Mouse (Mus musculus) CH12.LX (cell line): ENCODE data around the gene Ldlrad2. TPM values are rescaled to one million over a fixed set of nuclear protein-coding genes. Genes with fewer than 3 reads are reported as not detected.

Source experiments
- DNase-seq: peaks from one replicate; pipeline ENCODE4 v3.0.0-alpha.2; 2013; ENCODE audit errors: extremely low read depth
- H3K27ac ChIP-seq: 2 replicates; pipeline ENCODE4 v1.5.1; 2012; ENCODE audit warnings: low read depth, mild to moderate bottlenecking, control low read depth, moderate library complexity; ENCODE audit not compliant: insufficient read depth
- H3K27me3 ChIP-seq: replicated peaks from 2 replicates; pipeline ENCODE3; 2012; ENCODE audit warnings: inconsistent platforms
- H3K36me3 ChIP-seq, 2 experiments: replicated peaks in 1 of 2; 2 replicates each; pipeline versions ENCODE3 to v1.6.1; 2012; ENCODE audit warnings: inconsistent platforms in 1 of 2, low read length in 1 of 2, mild to moderate bottlenecking in 1 of 2, mixed read lengths in 1 of 2, moderate library complexity in 1 of 2; ENCODE audit not compliant: control insufficient read depth in 1 of 2, insufficient read depth in 1 of 2
- H3K4me1 ChIP-seq, 2 experiments: 2 replicates each; pipeline ENCODE4 v1.6.1; 2012; ENCODE audit warnings: inconsistent platforms in 1 of 2, moderate library complexity in 1 of 2; ENCODE audit not compliant: insufficient read depth in 2 of 2, control insufficient read depth in 1 of 2
- H3K4me2 ChIP-seq: 2 replicates; pipeline ENCODE4 v1.6.1; 2012; ENCODE audit warnings: low read depth, mild to moderate bottlenecking, control low read depth; ENCODE audit not compliant: poor library complexity, insufficient read depth, severe bottlenecking
- H3K4me3 ChIP-seq, 3 experiments: fragments of 150-350 bp in 1 of 3; sonication (generic) in 1 of 3; replicated peaks in 1 of 3; 2 replicates each; pipeline versions ENCODE3 to v1.5.1; 2011 to 2012; ENCODE audit warnings: low read depth in 2 of 3, low read length in 2 of 3, mild to moderate bottlenecking in 2 of 3, moderate library complexity in 2 of 3, control low read depth in 1 of 3, improper control_type of control experiment in 1 of 3, inconsistent platforms in 1 of 3, mixed read lengths in 1 of 3; ENCODE audit not compliant: poor library complexity in 1 of 3
- H3K79me2 ChIP-seq: replicated peaks from 2 replicates; pipeline ENCODE4 v1.6.1; 2012; ENCODE audit warnings: mild to moderate bottlenecking, moderate library complexity; ENCODE audit not compliant: control insufficient read depth, poor library complexity, insufficient read depth, severe bottlenecking; ENCODE audit errors: extremely low read depth
- H3K9ac ChIP-seq: 2 replicates; pipeline ENCODE4 v1.6.1; 2012; ENCODE audit warnings: low read depth, mild to moderate bottlenecking, control low read depth, moderate library complexity; ENCODE audit not compliant: insufficient read depth
- H3K9me3 ChIP-seq: replicated peaks from 2 replicates; pipeline ENCODE3; 2012; ENCODE audit warnings: low read length, inconsistent platforms, mixed read lengths
- BHLHE40 ChIP-seq: IDR thresholded peaks from 2 replicates; pipeline ENCODE4 v1.6.1; 2011; ENCODE audit warnings: mild to moderate bottlenecking, low read depth, low read length, improper control_type of control experiment
- E2F4 ChIP-seq: IDR thresholded peaks from 2 replicates; pipeline ENCODE4 v1.6.1; 2011; ENCODE audit warnings: low read depth, low read length, improper control_type of control experiment; ENCODE audit not compliant: insufficient replicate concordance
- EP300 ChIP-seq: IDR thresholded peaks from 2 replicates; pipeline ENCODE4 v1.6.1; 2011; ENCODE audit warnings: low read length, improper control_type of control experiment
- KAT2A ChIP-seq: IDR thresholded peaks from 2 replicates; pipeline ENCODE4 v1.6.1; 2012; ENCODE audit warnings: low read length, improper control_type of control experiment, inconsistent platforms; ENCODE audit not compliant: insufficient replicate concordance
- MAZ ChIP-seq: IDR thresholded peaks from 2 replicates; pipeline ENCODE4 v1.6.1; 2012; ENCODE audit warnings: low read depth, mild to moderate bottlenecking, inconsistent platforms, low read length, improper control_type of control experiment, moderate library complexity
- MEF2A ChIP-seq: IDR thresholded peaks from 2 replicates; pipeline ENCODE4 v1.6.1; 2014; ENCODE audit warnings: low read depth, mild to moderate bottlenecking, inconsistent platforms, low read length, improper control_type of control experiment, borderline replicate concordance
- MYC ChIP-seq: IDR thresholded peaks from 2 replicates; pipeline ENCODE4 v1.6.1; 2011; ENCODE audit warnings: low read depth, mild to moderate bottlenecking, improper control_type of control experiment, low read length
- POLR2A ChIP-seq: IDR thresholded peaks from 2 replicates; pipeline ENCODE4 v1.6.1; 2011; ENCODE audit warnings: low read depth, mild to moderate bottlenecking, improper control_type of control experiment, low read length
- POLR2AphosphoS2 ChIP-seq: IDR thresholded peaks from 2 replicates; pipeline ENCODE4 v1.6.1; 2011; ENCODE audit warnings: low read depth, low read length, improper control_type of control experiment
- RCOR1 ChIP-seq: conservative IDR thresholded peaks from 2 replicates; pipeline ENCODE4 v1.6.1; 2012; ENCODE audit warnings: low read depth, mild to moderate bottlenecking, inconsistent platforms, low read length, improper control_type of control experiment
- SIN3A ChIP-seq: IDR thresholded peaks from 2 replicates; pipeline ENCODE4 v1.6.1; 2012; ENCODE audit warnings: low read length, improper control_type of control experiment, inconsistent platforms
- SMC3 ChIP-seq: IDR thresholded peaks from 2 replicates; pipeline ENCODE4 v1.6.1; 2011; ENCODE audit warnings: low read depth, low read length, improper control_type of control experiment
- TBP ChIP-seq: conservative IDR thresholded peaks from 2 replicates; pipeline ENCODE4 v1.6.1; 2011; ENCODE audit warnings: low read depth, low read length, improper control_type of control experiment
- TCF12 ChIP-seq: IDR thresholded peaks from 2 replicates; pipeline ENCODE4 v1.6.1; 2014; ENCODE audit warnings: low read depth, mild to moderate bottlenecking, inconsistent platforms, low read length, improper control_type of control experiment
- UBTF ChIP-seq: IDR thresholded peaks from 2 replicates; pipeline ENCODE4 v1.6.1; 2012; ENCODE audit warnings: low read depth, mild to moderate bottlenecking, inconsistent platforms, low read length, improper control_type of control experiment, moderate library complexity
- USF1 ChIP-seq: IDR thresholded peaks from 2 replicates; pipeline ENCODE4 v1.6.1; 2014; ENCODE audit warnings: low read depth, mild to moderate bottlenecking, inconsistent platforms, low read length, improper control_type of control experiment
- ZC3H11A ChIP-seq: IDR thresholded peaks from 2 replicates; pipeline ENCODE4 v1.6.1; 2012; ENCODE audit warnings: low read depth, mild to moderate bottlenecking, inconsistent platforms, low read length, improper control_type of control experiment
- ZKSCAN1 ChIP-seq: IDR thresholded peaks from 2 replicates; pipeline ENCODE4 v1.6.1; 2012; ENCODE audit warnings: low read depth, inconsistent platforms, low read length, improper control_type of control experiment, borderline replicate concordance
- ZMIZ1 ChIP-seq: IDR thresholded peaks from 2 replicates; pipeline ENCODE4 v1.6.1; 2012; ENCODE audit warnings: low read depth, mild to moderate bottlenecking, inconsistent platforms, low read length, improper control_type of control experiment
- ZNF384 ChIP-seq: IDR thresholded peaks from 2 replicates; pipeline ENCODE4 v1.6.1; 2012; ENCODE audit warnings: low read depth, low read length, improper control_type of control experiment, inconsistent platforms
- dilution Hi-C: fragments of 300-500 bp; cut with MboI; formaldehyde crosslinking; loops from 2 replicates; pipeline ENCODE4 v1.14.3; 2020; ENCODE audit warnings: low sequenced_read_pairs; ENCODE audit not compliant: extremely low pct_unique_long_range_greater_than_20kb, extremely low pct_ligation_motif_present
- in situ Hi-C: fragments of 300-500 bp; cut with MboI; formaldehyde crosslinking; loops from 3 replicates; pipeline ENCODE4 v1.14.3; 2019; ENCODE audit warnings: low sequenced_read_pairs, low pct_ligation_motif_present, low pct_unique_long_range_greater_than_20kb, mixed read lengths
- polyA plus RNA-seq: library from polyadenylated mRNA; unstranded; fragments of >175 nt; gene quantifications from 2 replicates; pipeline ENCODE4 v1.2.1, GENCODE M21; 2012; ENCODE audit warnings: low read depth; ENCODE audit not compliant: insufficient read length
- total RNA-seq, 2 experiments: library from RNA; depleted of rRNA; stranded (reverse); fragments of 300-350 nt in 1 of 2; fragments of >200 nt in 1 of 2; gene quantifications; 2 replicates each; pipeline ENCODE4 v1.2.3; 2012 to 2014

The Ldlrad2 gene
- total and polyA plus RNA-seq, 3 experiments, result not detected

- DNase-seq, result no peak
- Histone ChIP-seq H3K36me3 (peaks cover 0 to 53% of the 10 kb centered on the region in 2 experiments), H3K4me2 (no peak overlapping the region), H3K79me2 (peaks cover 87% of the 10 kb centered on the region), H3K27me3 (no peaks in the 10 kb centered on the region), H3K27ac (no peak overlapping the region), H3K4me3 (no peak overlapping the region), H3K9ac (no peak overlapping the region), H3K9me3 (no peaks in the 10 kb centered on the region), H3K4me1 (peaks cover 5 to 41% of the 10 kb centered on the region in 2 experiments)
- in situ Hi-C loops (no loop called here), dilution Hi-C loops (no loop called here)
- TF ChIP-seq USF1 (no peak), RCOR1 (no peak), UBTF (no peak), ZKSCAN1 (no peak), SMC3 (no peak), MAZ (no peak), MYC (no peak), POLR2AphosphoS2 (no peak), ZNF384 (no peak), ZMIZ1 (no peak)
Observed at GRCm38 (mm10) chr4:137598577-137598976, 24.2 kb upstream of the Ldlrad2 start.

GRCm38 (mm10) chr4:137597098-137597630 lies 22.8 kb upstream of the Ldlrad2 start:
- Histone ChIP-seq H3K4me2 (no peak overlapping the region), H3K9me3 (no peaks in the 10 kb centered on the region), H3K27ac (no peak overlapping the region), H3K27me3 (no peaks in the 10 kb centered on the region), H3K4me1 (peaks cover 5 to 37% of the 10 kb centered on the region in 2 experiments), H3K9ac (no peak overlapping the region), H3K36me3 (peaks cover 0 to 41% of the 10 kb centered on the region in 2 experiments), H3K4me3 (no peak overlapping the region), H3K79me2 (peaks cover 74% of the 10 kb centered on the region)
- dilution Hi-C loops, result no loop called here
- TF ChIP-seq ZC3H11A, result no peak
- no peak for TF ChIP-seq E2F4
- TF ChIP-seq TCF12, result no peak
- TF ChIP-seq SIN3A, result no peak
- no peak for TF ChIP-seq EP300
- no peak for TF ChIP-seq MEF2A
- no peak for TF ChIP-seq MYC
- TF ChIP-seq SMC3, result no peak
- TF ChIP-seq POLR2A, result no peak
- no peak for TF ChIP-seq ZNF384
- TF ChIP-seq USF1, result no peak
- no peak for TF ChIP-seq POLR2AphosphoS2
- no peak for TF ChIP-seq TBP
- no peak for TF ChIP-seq KAT2A
- TF ChIP-seq BHLHE40, result no peak
- DNase-seq, result no peak
- in situ Hi-C loops, result no loop called here
